Mouse (Mus musculus) lung, postnatal 25 days (tissue): ENCODE results near the gene Mrpl45.
"Not testable (repeated sequence)": the region's sequence is repeated elsewhere in the genome, so short reads cannot be mapped to it uniquely, and the experiment has no call there.

Experiments used
- DNase-seq: peaks from one replicate; pipeline ENCODE4 v3.0.0; 2022; ENCODE audit warnings: low spot score

Gene Mrpl45

DNA sequence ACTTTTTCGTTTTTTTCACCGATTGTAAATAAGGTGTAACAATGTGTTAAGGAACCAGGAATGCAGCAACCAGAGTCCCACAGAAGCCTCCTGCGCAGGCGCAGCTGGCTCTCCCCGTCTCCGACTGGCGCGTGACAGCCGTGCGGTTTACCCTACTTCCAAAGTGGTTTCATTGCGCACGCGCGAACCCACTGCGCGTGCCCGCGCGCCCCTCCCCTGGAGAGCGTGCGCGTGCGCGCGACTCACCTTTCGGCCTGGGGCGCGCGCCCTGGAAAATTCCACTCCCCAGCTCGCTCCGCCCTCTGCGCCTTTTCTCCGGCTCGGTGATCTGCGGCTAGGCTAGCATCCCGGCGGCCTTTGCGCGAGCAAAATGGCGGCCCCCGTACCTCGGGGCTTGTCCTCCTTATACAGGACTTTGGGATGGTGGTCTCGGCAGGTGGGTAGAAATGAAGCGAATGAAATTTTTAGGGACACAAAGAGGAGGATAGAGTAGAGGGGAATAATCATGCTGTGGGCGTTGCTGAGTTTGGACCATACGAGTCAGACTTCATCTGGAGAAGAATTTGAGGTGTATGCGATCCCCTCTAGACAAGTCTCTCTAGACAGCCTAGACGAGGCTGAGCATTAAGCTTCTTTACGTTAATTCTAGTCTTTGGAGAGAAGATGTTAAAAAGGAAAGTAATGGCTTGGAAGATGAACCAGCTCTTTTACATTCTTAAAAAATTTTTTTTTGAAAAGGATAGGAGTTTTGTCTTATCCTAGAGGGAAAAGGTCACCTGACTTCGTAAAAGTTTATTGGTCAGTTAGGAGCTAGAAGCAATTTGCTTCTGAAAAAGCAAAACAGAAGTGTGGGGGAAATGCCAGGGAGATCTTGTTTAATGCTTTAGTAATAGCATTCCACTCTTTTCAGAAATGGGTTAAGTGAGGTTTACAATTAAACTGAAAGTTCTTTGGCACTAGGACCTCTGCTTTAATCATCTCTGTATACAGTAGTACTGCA lies at the start of gene Mrpl45:
Mrpl45 (plus strand) TSS at position 213 of the 1,000 bp plus-strand sequence.
- peak; percentile 97 for DNase-seq

- not testable (repeated sequence) for DNase-seq
Measured at GRCm38 (mm10) chr11:97266544-97266943, 49.0 kb upstream of the Mrpl45 start.

DNA sequence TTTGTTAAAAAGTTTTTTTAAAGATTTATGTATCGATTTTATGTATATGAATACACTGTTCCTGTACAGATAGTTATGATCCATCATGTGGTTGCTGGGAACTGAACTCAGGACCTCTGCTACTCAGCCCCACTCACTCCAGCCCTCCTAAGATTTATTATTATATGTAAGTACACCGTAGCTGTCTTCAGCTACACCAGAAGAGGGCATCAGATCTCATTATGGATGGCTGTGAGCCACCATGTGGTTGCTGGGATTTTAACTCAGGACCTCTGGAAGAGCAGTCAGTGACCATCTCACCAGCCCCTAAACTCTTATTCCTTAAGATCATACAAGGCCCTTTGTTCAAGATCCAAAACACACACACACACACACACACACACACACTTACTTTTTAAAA lies 45.5 kb upstream of the Mrpl45 start:
- DNase-seq = not testable (repeated sequence)

DNA sequence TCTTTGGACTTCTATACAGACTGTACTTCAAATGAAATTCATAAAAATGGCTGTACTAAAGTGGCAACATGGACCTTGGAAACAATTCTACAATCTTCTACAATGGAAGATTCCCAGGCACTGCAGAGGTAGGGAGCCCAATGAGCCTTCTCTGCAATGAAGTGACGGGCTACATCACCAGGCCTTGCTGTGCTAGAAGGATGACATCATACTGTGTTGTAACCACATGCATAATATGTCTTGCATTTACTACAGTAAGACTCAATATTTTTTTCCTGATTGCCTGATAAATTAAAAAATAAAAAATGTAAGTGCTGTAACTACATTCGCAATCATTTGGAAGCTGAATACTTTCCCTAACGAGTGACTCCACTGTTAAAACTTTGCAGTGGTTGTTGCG lies 42.7 kb upstream of the Mrpl45 start:
- DNase-seq = no peak

- no peak for DNase-seq
Measured at GRCm38 (mm10) chr11:97273613-97274012, 41.9 kb upstream of the Mrpl45 start.

DNA sequence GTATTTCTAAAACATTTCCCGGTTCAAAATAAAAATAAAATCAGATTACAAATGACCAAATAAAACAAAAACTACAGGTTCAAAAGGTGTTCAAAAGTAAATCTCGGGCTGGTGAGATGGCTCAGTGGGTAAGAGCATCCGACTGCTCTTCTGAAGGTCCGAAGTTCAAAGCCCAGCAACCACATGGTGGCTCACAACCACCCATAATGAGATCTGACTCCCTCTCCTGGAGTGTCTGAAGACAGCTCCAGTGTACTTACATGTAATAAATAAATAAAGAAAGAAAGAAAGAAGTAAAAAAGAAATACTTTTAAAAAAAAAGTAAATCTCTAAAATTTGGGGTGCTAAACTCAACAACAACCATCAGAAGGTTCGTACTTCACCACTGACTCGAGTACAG lies 40.6 kb upstream of the Mrpl45 start:
- DNase-seq = not testable (repeated sequence)

GRCm38 (mm10) chr11:97275349-97275748 lies 40.2 kb upstream of the Mrpl45 start:
- DNase-seq = no peak

- no peak for DNase-seq
Measured at GRCm38 (mm10) chr11:97276019-97276418, 39.5 kb upstream of the Mrpl45 start.

DNA sequence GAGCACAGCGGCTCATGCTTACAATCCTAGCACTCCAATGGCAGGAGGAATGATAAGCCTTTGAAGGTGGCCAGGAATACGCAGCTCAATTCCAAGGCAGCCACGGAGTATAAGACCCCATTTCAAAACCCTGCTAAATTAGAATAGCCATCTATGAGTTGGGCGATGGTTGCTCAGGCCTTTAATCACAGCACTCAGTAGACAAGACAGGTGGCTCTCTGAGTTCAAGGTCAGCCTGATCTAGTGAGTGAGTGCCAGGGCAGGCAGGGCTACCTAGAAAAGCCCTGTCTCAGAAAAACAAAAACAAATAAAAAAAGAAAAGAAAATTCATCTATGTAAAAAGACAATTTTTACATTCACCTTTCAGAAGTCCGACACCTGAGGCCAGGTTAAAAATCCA lies 38.4 kb upstream of the Mrpl45 start:
- DNase-seq = no peak

GRCm38 (mm10) chr11:97278456-97278855 lies 37.1 kb upstream of the Mrpl45 start:
- no peak for DNase-seq

- no peak for DNase-seq
Measured at GRCm38 (mm10) chr11:97279040-97279404, 36.5 kb upstream of the Mrpl45 start.

DNA sequence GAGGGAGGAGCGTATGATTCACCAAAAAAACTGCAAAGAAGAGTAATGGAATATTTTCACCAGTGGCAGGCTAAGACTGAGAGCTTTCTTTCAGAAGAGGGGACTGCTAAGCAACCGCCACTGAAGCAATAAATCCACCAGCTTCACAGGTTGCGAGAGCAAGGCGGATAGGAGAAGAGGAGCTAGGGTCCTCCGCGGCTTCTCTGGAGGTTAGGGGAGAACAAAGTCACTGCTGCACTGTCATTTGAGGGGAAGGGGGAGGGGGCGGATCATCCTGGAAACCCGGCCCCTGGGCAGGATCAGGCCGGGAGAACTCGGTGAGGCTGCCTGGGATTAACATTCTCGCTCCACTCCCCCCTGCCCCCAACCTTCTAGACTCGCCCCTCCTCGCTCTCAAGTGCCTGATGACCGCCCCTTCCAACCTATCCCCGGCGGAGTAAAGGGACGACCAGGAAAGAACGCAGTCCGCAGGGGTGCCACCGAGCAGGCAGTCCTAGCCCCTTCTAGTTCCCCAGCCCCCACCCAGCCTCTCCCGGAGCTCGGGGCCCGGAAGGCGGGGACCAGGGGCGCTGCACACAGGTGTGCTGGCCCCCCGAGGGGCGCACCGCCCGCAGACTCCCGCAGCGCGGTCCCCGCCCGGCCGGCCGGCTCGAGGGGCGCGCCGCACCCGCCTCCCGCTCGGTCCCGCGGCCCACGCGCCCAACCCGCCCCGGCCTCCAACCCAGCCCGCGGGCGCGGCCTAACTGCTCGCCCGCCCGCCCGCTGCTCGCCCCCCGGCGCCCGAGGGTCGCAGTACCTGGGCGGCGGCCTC lies 35.9 kb upstream of the Mrpl45 start:
- peak; percentile 35 for DNase-seq

DNA sequence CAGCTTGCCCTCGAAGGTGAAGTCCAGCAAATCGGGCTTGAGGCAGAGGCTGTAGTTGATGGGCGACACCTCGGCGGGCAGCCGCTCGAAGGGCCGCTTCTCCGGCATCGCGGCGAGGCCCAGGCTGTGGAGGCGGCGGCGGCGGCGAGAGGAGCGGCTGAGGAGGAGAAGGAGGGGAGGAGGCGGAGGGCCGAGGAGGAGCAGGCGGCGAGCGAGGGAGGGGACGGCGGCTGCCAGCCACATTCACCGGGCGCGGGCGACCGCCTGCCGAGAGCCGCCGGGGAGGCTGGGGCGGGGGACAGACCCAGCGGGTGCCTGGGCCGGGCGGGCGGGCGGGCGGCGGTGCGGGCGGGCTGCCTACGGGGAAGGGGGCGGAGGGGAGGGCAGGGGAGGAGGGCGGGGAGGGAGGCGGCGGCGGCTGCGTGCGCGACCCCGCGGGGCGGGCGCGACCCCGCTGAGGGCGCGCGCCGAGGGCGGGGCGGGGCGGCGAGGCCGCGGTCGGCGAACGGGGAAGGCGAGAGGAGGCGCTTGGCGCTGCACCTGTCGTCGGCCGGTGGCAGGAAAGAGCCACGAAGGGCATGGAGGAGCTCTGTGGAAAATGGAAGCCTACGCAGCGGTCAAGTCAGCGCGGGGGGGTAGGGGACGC lies 35.2 kb upstream of the Mrpl45 start, which contains the start of gene Npepps:
Npepps (minus strand) TSS at position 423 of the 646 bp plus-strand sequence.
- DNase-seq = peak; percentile 67

GRCm38 (mm10) chr11:97282179-97282578 lies 33.3 kb upstream of the Mrpl45 start:
- DNase-seq = no peak

DNA sequence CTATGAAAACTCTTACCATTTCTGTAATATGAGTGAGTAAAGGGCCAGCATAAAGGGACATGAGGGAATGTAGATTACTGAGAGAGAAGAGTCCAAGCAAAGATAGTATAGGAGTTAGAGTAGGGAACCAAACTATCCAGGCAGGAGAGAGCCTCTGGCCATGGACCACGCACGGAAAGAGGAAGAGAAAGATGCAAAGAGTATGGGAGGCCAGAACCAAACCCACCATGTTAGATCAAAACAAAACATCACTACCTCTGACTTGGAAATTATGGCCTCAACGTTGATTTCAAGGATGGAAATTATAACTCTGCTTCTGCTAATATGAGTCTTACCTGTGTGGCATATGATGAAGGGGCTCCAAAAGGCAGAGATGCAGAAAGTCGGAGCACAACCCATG lies 30.7 kb upstream of the Mrpl45 start:
- no peak for DNase-seq

GRCm38 (mm10) chr11:97285852-97286775 lies 29.4 kb upstream of the Mrpl45 start:
- no peak for DNase-seq

DNA sequence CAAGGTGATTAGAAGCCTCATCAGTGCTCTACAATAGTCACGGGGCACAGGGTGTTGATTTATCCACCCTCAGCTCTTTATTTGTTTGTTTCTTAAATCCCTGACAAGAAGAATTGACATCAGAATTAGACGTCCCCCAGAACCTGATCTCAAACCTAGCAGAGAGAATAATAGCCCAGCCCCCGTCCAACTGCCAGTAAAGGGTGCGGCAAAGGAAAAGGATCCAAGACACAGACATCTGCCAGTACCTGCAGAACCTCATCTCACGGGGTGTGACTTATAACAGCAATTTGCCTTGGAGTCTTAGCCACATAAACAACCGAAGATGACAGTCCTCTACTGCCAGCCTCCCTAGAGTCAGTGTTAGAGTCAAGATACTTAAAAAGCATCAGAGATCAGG lies 28.5 kb upstream of the Mrpl45 start:
- DNase-seq = no peak

DNA sequence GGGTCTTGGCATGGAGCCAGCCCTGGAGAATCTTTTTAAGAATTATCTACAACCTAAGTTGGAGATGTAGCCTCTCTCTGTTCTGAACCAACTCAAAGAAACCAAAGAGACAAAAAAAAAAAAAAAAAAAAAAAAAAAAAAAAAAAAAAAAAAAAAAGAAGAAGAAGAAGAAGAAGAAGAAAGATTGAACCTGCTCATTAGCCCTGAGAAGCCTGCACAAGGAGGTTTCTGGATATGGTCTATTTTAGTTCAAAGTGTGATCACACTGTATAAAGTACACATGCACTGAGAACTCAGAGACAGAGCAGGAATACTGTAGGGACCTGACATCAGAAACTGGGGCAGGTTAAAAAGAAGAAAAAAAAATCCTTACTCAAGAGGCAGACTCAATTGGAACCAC lies 27.9 kb upstream of the Mrpl45 start:
- DNase-seq = no peak

DNA sequence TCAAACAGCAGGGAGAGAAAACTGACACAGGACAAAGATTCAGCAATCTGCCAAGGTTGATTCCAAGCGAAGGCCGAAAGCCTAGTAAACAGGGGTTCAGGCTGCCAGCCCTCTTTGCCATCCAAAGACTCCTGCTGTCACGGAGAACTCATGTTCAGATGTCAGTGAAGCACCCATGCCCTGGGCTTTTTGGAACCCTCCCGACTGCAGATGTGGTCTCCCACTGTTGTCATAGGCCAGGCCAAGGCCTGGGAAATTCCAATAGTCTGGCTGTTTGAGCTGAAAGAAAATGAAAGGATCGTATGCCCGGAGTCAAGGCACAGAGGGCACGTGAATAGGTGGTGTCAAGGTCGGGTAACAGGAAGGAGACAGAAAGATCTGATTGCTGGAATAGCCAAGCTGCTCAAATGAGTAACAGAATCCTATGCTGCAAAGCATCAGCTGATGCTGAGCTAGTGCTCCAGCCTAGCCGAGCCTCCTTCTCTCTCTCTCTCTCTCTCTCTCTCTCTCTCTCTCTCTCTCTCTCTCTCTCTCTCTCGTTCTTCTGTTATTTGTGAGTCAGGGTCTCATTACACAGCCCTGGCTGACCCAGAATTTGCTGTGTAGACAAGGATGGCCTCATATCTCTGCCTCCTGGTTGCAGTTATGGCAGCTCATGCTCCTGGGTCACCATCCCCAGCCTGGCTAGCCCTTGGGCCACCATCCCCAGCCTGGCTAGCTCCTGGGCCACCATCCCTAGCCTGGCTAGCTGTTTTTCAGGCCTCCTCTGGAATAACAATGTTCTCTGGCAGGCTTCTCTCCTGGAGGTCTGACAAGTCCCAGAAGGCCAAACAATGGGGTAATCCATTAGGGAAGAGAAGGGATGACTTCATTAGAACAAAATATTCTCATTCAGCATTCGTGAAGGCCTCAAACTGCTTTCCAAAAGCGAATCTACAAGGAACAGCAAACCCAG lies 26.0 kb upstream of the Mrpl45 start:
- DNase-seq = no peak

- DNase-seq = no peak
Measured at GRCm38 (mm10) chr11:97292731-97293130, 22.8 kb upstream of the Mrpl45 start.
